Mouse (Mus musculus): ENCODE results near the gene Abi3bp. TPM values are rescaled to one million over a fixed set of nuclear protein-coding genes. Genes with fewer than 3 reads are reported as not detected.

The Abi3bp gene
- polyA plus RNA-seq (2016; fragmentation: Nextera tagmentation; extraction: Ambion mirVana): 0.59 and 0.82 TPM in 2 replicates

DNA sequence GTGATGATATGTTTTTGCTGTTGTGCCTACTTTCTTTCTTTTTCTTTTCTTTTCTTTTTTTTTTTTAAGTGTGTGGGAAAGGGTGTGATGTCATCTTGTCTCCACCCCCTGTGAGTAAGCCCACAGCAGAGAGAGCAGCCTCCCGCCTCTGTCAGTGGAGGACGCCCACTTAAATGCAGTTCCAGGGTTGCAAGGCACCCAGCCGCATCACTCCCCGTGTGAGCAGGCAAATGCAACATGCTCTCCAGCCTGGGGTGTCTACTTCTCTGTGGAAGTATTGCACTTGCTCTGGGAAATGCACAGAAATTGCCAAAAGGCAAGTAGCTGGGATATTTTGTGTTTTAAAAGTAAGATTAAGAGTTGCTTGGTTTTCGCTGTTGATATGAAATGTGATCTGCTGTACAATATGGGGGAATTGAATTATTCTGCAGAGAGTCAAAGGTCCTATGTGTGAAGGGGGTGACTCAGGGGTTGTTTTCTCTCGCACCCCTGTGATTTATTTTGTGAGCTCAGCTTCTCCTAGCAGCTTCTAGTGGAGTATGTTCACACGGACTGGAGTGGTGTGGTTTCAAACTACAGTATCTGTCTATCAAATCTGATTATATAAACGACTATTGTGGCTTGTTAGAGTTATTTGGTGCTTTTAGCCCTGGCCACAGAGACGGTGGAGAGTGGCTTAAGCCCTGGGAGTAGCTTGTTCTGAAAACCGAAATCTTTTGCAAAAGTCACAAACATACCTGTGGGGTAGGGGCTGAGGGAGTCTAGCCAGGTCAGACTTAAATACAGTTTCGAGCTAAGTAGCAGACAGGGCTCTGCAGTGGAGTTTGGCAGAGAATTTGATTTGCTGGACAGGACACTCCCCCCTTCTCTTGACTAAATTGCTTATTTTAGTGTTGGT is at the start of gene Abi3bp:
TSS of gene Abi3bp (plus strand) at position 202 of the 898 bp plus-strand sequence.
- Histone ChIP-seq H3K27ac (no peak within 1 kb of the TSS), H3K27me3 (no peaks in the 10 kb centered on the region), H3K9ac (no peak within 1 kb of the TSS), H3K4me2 (no peak within 1 kb of the TSS), H3K4me3 (replicated peaks) (no peak within 1 kb of the TSS), H3K36me3 (replicated peaks) (no peaks in the 10 kb centered on the region), H3K4me1 (no peaks in the 10 kb centered on the region), H3K9me3 (no peaks in the 10 kb centered on the region)
- WGBS: 63% methylated on average over 11 of the region's 11 CpGs
- no peak for ATAC-seq (ENCODE audit: low FRiP score)

DNA sequence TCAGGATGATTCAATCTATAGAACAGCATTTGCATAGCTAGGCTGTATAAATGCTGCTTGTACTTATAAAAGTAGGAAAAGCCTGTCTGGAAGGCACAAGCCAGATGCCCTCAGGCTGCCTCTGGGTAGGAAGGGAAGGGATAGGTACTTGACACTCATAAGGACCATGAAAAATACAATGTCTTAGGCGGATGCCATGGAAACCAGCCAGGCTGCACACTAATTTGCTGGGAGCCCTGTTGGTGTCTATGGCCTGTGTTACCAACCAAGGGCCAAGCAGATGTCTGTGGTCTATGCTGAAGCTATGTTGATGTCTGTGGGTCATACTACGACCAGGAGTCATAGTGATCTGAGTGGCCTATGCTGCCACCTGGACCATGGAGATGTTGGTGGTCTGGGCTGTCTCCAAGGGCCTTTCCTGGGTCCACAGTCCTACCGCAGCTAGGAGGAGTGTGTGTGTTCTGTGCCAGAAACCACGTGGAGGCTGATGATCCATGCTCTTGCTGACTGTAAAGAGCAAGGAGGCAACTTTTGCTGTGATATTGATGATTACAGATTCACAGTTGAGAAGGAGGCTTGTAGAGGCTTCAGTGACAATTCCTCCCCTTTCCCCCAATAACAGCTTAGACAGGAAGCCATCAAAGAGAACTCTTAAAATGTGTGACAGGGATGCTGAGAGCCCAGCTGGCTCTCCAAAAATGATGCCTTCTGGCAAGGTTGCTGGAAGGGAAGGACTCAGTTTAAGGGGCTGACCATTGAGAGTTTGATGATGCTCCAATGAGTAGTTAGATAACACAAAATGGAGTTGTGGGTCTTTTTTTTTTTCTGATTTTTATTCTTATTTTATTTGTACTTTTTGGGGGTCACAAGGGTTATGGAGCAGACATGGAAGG is 42.1 kb upstream of the Abi3bp start:
- H3K27me3 ChIP-seq: no peaks in the 10 kb centered on the region
- WGBS: 78% methylated on average over 4 of the region's 4 CpGs
- H3K27ac ChIP-seq: no peak overlapping the region
- no peaks in the 10 kb centered on the region for H3K36me3 ChIP-seq (replicated peaks)
- H3K4me2 ChIP-seq: no peak overlapping the region
- no peak overlapping the region for H3K4me3 ChIP-seq (replicated peaks)
- H3K4me1 ChIP-seq: no peaks in the 10 kb centered on the region
- no peak overlapping the region for H3K9ac ChIP-seq
- ATAC-seq (ENCODE audit: low FRiP score): no peak
- H3K9me3 ChIP-seq: no peaks in the 10 kb centered on the region

DNA sequence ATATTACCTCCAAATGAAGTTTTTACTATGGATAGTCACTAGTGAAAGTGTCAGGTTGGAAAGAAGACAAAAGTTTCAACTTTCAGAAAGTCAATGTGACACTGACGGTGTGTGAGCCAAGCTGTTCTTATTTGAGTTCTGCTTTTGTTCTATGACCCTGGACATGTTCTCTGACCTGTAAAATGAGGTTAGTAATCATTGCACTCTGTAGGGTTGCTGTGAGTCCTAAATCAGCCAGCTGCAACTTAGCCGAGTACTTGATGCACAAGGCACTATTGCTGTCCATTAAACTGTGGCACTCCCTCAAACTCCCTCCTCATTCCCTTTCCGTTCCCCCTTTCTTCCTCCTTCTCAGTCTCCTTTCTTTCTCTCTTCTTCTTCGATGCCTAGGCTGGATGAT is 37.4 kb upstream of the Abi3bp start:
- Histone ChIP-seq H3K27me3 (no peaks in the 10 kb centered on the region), H3K4me3 (replicated peaks) (no peak overlapping the region), H3K9ac (no peak overlapping the region), H3K4me1 (no peaks in the 10 kb centered on the region), H3K9me3 (no peaks in the 10 kb centered on the region), H3K36me3 (replicated peaks) (no peaks in the 10 kb centered on the region), H3K27ac (no peak overlapping the region), H3K4me2 (no peak overlapping the region)
- WGBS: 72% methylated on average over 4 of the region's 4 CpGs
- no peak for ATAC-seq (ENCODE audit: low FRiP score)

DNA sequence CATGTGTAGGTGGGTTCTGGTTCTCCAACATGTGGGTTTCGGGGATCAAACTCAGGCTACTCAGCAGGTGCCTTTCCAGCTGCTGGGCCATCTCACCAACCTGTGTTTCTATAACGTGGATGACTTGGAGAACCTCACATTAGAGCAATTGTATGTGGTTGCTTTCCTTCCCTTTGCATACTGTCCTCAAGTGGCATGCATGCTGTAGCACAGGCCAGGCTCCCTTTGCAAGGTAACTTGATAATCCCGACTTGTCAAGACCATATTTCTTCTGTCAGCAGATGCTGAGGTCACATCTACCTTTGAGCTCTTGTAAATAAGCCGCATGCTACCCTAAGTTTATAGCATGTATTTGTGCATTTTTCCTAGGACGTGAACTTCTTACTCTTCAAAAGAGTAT is 36.6 kb upstream of the Abi3bp start:
- ATAC-seq (ENCODE audit: low FRiP score): no peak
- Histone ChIP-seq H3K4me1 (no peaks in the 10 kb centered on the region), H3K9ac (no peak overlapping the region), H3K9me3 (no peaks in the 10 kb centered on the region), H3K27ac (no peak overlapping the region), H3K36me3 (replicated peaks) (no peaks in the 10 kb centered on the region), H3K27me3 (no peaks in the 10 kb centered on the region), H3K4me3 (replicated peaks) (no peak overlapping the region), H3K4me2 (no peak overlapping the region)
- 83% methylated on average over 5 of the region's 5 CpGs for WGBS

DNA sequence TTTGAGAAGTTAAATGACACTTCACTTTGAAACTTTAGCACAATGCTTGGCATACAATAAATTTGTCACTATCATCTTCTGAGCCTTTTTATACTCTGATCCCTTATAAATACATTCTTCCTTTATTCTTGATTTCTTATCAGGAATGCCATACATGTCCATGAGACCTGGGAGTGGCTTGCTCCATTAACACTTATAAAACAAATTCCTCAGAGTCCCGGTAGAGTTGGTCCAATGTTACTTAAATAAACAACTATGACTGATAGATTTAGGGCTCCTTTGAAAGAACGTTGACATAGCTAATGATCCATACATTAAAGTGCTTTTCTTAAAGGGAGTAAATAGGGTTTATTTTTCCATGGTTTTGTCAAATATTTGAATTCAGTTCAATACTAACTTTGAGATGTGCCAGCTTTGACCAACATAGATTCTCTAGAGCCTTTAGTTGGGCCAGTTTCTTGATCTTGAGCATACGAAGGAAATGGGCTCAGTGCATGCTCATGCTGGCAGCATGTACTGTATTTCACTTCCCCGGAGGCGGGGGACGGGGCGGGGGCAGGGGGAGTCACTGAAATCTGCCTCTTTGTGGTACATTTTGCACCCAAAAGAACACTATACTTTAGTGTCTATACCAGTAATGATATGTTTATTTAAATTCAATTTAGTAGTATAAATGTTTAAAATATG is 35.9 kb upstream of the Abi3bp start:
- Histone ChIP-seq H3K4me3 (replicated peaks) (no peak overlapping the region), H3K36me3 (replicated peaks) (no peaks in the 10 kb centered on the region), H3K9ac (no peak overlapping the region), H3K4me2 (no peak overlapping the region), H3K27ac (no peak overlapping the region), H3K4me1 (no peaks in the 10 kb centered on the region), H3K27me3 (no peaks in the 10 kb centered on the region), H3K9me3 (no peaks in the 10 kb centered on the region)
- no peak for ATAC-seq (ENCODE audit: low FRiP score)
- whole genome bisulfite sequencing: 87% methylated on average over 7 of the region's 7 CpGs

DNA sequence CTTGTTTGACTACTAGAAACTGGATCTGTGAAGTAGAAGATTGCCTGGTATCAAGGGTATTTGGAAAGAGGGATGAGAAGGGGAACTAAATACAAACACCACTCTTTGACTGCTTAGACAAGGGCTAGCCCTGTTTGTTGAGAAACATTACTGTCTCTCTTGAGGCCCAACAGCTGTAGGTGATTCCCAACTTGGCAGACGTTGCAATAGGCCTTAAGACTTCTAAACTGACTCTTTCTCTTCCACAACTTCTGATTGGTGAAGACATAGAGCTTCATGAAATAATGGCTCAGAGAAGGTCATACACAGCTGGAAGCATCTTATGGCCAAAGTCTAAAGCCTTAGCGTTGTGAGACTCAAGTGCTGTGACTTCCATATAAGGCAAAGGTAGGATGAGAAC is 26.2 kb upstream of the Abi3bp start:
- WGBS: 84% methylated on average over 2 of the region's 2 CpGs
- no peak overlapping the region for H3K4me2 ChIP-seq
- no peaks in the 10 kb centered on the region for H3K9me3 ChIP-seq
- H3K27me3 ChIP-seq: no peaks in the 10 kb centered on the region
- no peak for ATAC-seq (ENCODE audit: low FRiP score)
- H3K4me3 ChIP-seq (replicated peaks): no peak overlapping the region
- no peaks in the 10 kb centered on the region for H3K36me3 ChIP-seq (replicated peaks)
- no peak overlapping the region for H3K27ac ChIP-seq
- H3K4me1 ChIP-seq: no peaks in the 10 kb centered on the region
- no peak overlapping the region for H3K9ac ChIP-seq

DNA sequence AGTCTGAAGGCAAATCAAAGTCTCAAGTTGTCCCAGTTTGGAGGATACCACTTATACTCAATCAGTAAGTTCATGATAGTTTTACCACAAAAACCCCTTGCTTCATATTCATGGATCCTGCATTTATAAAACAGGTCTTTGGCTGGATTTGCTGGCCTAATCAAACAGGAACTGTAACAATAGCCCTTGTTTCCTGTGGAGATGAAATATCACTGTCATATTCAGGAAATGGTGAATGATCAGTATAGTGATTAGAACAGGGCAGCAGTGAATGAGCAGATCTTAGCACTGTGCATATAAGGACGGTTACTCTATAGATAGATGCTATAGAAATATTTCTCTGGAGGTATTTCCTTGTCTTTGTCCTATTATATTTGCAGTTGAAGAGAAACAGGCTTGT is 25.8 kb upstream of the Abi3bp start:
- Histone ChIP-seq H3K4me1 (no peaks in the 10 kb centered on the region), H3K9me3 (no peaks in the 10 kb centered on the region), H3K27ac (no peak overlapping the region), H3K4me3 (replicated peaks) (no peak overlapping the region), H3K36me3 (replicated peaks) (no peaks in the 10 kb centered on the region), H3K27me3 (no peaks in the 10 kb centered on the region), H3K9ac (no peak overlapping the region), H3K4me2 (no peak overlapping the region)
- ATAC-seq (ENCODE audit: low FRiP score): no peak
- WGBS: 69% methylated on average over 1 of the region's 1 CpGs

DNA sequence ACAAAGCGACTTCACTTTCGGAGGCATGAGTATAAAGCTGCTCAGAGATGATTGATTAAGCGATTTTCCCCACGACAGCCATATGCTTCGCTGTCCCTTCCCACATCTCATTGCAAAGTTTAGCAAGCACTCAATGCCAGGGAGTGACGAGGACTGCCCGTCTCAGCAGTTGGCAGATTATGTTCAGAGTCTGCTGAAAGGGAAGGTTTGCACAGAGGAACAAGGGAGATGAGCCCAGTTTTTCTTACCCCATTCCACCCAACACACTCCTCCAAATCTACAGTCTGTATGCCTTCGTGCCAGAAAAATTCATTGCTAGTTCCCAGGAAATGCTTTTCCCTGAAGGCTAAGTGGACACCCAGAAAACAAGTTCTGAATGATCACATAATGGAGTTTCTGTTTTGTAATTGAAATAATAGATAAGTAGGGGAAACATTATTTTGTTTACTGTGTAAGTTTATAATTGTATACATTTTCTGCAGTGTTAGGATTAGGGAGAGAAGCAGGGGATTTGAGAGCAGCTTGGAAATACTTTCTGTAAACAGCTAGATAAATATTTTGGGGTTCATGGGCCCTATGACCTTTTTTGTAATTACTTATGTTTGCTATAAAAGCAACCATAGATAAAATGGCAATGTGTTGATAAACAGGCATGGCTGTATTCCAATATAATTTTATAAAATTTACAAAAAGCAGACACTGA is 19.5 kb upstream of the Abi3bp start:
- Histone ChIP-seq H3K4me2 (no peak overlapping the region), H3K4me1 (no peaks in the 10 kb centered on the region), H3K9ac (no peak overlapping the region), H3K9me3 (no peaks in the 10 kb centered on the region), H3K36me3 (replicated peaks) (no peaks in the 10 kb centered on the region), H3K27ac (no peak overlapping the region), H3K4me3 (replicated peaks) (no peak overlapping the region), H3K27me3 (no peaks in the 10 kb centered on the region)
- WGBS: 78% methylated on average over 8 of the region's 8 CpGs
- ATAC-seq (ENCODE audit: low FRiP score): no peak

DNA sequence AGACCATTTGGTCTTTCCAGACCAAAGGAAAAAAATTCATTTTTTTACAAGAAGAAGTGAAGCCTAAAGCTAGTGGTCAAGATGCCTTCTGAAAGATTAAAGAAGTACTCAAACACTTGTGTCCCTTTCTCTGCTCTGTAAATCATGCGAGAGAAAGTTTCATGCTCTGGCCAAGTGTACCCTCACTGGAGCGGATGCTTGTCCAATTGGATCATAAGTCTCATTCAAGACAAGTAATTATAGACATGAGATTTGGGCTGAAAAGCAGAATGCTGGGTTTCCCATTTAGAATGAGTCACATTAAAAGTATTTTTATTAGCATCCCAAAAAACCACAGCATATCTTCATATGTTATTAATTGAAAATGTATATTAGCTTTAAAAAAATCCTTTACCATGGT is 4.5 kb upstream of the Abi3bp start:
- ATAC-seq (ENCODE audit: low FRiP score): no peak
- Histone ChIP-seq H3K4me2 (no peak overlapping the region), H3K4me1 (no peaks in the 10 kb centered on the region), H3K27me3 (no peaks in the 10 kb centered on the region), H3K4me3 (replicated peaks) (no peak overlapping the region), H3K36me3 (replicated peaks) (no peaks in the 10 kb centered on the region), H3K9me3 (no peaks in the 10 kb centered on the region), H3K9ac (no peak overlapping the region), H3K27ac (no peak overlapping the region)
- 89% methylated on average over 2 of the region's 2 CpGs for WGBS

DNA sequence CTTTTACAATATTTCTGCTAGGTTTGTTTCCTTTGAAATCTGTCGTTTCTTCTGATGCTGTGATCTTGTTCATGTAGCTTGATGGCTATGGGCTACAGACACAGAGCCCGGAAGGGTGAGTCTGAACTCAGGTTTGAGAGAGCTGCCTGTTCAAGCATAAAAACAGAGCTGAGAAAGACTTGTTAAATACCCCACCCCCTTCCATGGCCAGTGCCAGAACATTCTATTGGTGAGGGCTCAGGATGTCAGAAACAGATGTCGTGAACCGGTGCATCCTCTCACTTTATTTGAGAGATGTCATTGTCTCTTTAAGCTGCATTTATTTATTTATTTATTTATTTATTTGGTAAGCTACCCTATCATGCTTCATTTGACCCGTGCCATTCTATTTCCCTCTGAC is 2.0 kb upstream of the Abi3bp start:
- H3K4me1 ChIP-seq: no peaks in the 10 kb centered on the region
- no peak overlapping the region for H3K4me2 ChIP-seq
- WGBS: 81% methylated on average over 5 of the region's 5 CpGs
- no peak overlapping the region for H3K9ac ChIP-seq
- no peaks in the 10 kb centered on the region for H3K9me3 ChIP-seq
- H3K27ac ChIP-seq: no peak overlapping the region
- no peaks in the 10 kb centered on the region for H3K36me3 ChIP-seq (replicated peaks)
- H3K4me3 ChIP-seq (replicated peaks): no peak overlapping the region
- no peaks in the 10 kb centered on the region for H3K27me3 ChIP-seq
- no peak for ATAC-seq (ENCODE audit: low FRiP score)

DNA sequence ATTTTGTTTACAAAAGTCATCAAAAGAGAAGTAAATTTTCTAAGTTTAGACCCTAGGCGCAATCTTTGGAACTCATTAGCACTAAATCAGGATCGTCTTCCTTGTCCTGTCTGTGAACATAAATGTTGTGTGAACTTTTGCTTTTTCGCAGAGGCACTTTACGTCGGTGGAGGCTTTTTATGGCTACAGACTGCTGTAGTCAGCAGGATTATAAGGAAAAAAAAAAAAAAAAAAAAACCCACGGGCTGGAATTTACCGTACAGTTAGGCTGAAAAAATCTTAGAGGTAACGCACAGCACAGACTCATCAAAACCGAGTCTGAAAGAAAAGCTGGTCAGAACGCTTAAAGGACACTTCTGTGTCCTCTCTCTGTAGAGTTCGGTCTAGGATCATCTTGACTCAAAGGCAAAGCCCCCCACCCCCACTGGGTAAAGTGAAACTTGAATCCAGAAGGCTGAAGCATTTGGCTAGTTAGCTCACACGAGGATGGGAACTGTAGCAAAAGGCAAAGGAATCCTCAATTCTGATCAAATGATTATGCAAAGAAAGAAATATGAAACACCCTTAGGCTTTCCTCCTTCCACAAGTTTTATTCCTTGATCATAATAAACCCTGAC is 1.0 kb downstream of the Abi3bp start:
- 63% methylated on average over 12 of the region's 12 CpGs for WGBS
- ATAC-seq (ENCODE audit: low FRiP score): no peak
- Histone ChIP-seq H3K36me3 (replicated peaks) (no peaks in the 10 kb centered on the region), H3K4me3 (replicated peaks) (no peak overlapping the region), H3K4me1 (no peaks in the 10 kb centered on the region), H3K27ac (no peak overlapping the region), H3K27me3 (no peaks in the 10 kb centered on the region), H3K4me2 (no peak overlapping the region), H3K9me3 (no peaks in the 10 kb centered on the region), H3K9ac (no peak overlapping the region)
